Mouse (Mus musculus) testis, postnatal 10 days (tissue): Measurements from ENCODE around the gene Tmem107.

ENCODE experiments used
- DNase-seq: peaks from one replicate; pipeline ENCODE4 v3.0.0; 2021; ENCODE audit warnings: low spot score

The Tmem107 gene

GRCm38 (mm10) chr11:69059357-69059974 lies 11.1 kb upstream of the Tmem107 start, which contains the start of gene Borcs6:
TSS of gene Borcs6 (plus strand) at chr11:69059717.
- DNase-seq: peak; percentile 94

GRCm38 (mm10) chr11:69059975-69060411 lies 10.6 kb upstream of the Tmem107 start:
- DNase-seq: peak; percentile 80

DNA sequence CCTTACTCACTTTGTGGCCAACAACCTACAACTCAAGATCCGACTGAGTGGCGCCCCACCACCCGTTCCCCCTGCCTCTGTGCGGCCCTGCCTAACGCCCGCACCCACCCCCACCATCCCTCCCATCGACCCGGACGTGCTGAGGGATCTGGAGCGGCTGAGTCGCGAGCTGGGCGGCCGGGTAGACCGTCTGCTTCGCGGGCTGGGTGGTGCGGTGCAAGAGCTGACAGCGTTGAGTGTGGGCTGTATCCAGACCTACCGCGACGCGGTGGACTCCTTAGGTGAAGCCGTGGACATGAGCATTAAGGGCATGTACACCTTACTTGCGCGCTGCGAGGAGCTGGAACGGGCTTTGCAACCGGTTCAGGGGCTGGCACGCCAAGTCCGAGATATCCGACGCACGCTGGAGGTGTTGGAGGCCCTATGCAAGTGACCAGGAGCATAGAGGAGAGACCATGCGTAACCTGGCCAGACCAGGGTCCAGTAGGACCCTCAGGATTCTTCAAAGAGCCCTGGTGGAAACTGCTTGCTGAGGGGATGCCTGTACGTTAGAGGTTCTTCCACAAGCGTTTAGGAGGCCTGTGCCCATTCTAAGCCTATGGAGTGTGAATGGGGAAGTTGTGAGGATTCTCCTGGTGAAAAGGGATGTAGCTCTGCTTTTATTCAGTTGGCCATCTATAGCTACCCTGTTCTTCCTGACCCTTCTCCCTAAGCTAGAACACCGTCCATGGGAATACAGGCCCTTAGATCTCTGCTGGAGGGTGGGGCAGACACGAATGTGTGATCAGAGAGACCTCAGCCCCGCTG lies 10.0 kb upstream of the Tmem107 start:
- DNase-seq: peak; percentile 66

DNA sequence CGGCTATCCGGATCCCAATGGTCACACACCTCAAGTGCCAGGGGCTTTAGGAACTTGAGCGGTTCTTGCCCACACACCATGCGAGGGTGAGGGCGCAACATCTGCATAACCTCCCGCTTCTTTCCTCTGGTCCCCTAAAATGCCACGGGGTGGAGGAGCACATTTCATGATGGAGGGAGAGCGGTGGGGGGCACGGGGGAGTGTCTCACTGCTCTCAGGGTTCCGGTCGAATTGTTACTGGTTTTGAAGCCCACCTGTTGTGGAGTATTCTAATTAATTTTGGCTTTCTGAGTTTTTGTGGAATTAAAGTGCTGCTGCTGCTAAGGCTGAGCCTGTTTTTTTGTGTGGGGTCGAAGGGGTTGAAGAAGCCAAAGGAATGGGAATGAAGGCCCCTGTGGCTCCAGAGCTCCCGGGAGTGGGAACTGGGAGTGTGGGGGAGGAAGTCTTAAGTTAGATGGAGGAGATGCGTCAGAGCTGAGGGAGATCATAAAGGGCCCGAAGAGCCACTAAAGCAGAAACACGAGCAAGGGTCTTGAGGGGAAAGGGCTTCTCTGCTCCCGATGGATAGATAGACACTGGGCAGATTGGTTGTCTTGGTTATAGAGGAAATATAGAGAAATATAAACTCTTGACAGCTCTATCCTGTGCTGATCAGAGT lies 9.2 kb upstream of the Tmem107 start:
- no peak for DNase-seq

DNA sequence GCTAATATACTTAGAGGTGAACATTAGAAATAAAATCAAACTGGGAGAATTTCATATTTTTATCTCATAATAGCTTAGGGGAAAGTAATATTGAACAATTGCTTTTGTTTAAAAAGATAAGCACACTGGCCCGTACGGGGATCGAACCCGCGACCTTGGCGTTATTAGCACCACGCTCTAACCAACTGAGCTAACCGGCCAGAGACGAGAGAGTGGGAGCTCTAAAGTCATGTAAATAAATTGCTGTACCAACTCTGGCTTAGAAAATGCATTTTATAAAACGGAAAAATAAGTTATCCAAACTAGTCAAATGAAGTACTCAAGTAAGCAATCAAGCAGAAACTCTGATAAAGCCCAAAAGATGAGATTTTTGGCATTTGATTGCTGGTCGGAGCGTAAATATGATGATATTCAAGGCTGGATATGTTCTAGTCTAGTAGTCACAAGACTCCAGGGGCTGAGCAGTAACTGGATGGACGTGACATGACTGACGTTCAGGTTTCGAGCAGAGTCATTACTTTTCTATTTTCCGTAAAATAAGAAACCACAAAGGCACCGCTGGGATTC lies 8.3 kb upstream of the Tmem107 start:
- peak; percentile 81 for DNase-seq

DNA sequence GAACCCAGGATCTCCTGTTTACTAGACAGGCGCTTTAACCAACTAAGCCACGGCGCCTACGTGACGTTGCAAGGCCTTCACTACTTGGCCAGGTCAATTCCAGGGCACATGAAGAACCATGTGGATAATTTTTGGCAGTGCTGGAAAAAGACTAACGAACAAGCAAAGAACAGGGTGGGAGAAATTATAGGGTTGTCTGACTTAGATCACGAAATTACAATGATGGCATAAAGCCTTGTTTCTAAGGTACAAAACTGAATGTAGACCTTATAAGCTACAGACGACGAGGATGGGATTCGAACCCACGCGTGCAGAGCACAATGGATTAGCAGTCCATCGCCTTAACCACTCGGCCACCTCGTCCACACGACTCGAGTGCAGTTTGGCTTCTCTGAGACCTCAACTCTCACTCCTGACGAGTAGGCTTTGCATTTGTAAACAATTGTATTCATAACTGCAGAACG lies 7.8 kb upstream of the Tmem107 start:
- peak; percentile 96 for DNase-seq

- DNase-seq: peak; percentile 94
These were observed 7.0 kb upstream of the Tmem107 start for GRCm38 (mm10) chr11:69063413-69064201.

DNA sequence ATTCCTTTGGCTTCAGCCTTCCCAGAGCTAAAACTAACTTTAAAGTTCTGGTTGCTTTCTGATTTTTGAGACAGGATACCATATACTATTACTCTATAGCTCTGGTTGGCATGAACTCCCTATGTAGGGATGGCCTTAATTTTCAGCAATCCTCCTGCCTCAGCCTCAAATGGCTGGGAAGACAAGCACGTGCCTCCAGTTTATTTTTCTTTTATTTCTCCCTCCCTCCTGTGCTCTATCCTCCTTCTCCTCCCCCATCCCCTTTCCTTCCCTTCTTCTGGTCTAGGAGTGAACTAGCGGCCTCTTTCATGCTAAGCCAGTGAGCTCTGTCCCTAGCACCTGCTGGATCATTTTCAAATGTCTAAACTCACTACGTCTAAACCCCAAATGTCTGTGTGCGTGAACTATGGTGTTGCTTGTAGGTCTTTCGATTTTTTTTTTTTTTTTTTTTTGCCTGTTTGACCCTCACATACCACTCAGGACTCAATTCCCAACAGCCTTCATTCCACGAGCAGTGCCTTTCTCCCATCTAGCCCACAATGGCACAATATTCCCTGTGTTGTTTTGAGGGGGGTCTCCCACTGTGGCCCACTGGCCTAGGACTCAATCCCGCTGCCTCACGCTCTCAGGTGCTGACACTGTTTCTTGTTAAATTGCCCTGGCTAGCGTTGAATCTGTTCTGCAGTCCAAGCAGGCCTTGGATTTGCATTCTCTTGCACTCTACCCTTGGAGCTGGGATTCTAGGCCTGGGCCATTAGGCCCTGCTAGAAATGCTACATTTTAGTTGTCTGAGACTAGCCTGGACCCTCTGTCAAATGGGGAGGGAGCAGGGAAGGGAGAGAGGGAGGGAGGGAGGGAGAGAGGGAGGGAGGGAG lies 6.1 kb upstream of the Tmem107 start:
- DNase-seq: no peak

GRCm38 (mm10) chr11:69065394-69065925 lies 5.1 kb upstream of the Tmem107 start:
- no peak for DNase-seq

GRCm38 (mm10) chr11:69066163-69066861 lies 4.3 kb upstream of the Tmem107 start:
- no peak for DNase-seq

- peak; percentile 91 for DNase-seq
These were observed 3.6 kb upstream of the Tmem107 start for GRCm38 (mm10) chr11:69066956-69067355.

DNA sequence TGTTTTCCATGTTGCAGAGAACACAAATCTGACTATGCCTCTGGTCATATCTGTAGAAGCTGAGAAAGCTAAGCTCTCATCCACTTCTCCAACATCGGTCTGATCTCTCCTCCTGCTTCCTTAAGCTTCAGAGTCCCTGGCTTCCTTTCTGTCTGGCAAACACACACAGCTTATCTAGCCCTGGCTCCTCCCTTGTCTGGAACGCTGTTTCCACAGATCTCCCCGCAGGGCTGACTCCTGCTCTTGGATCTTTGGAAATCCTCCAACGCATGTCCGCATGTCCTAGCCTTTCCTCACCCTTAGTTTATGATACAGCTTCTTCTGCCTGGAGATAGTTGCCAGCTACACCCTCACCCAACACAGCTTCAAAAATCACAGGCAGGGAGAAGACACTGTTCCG lies 3.0 kb upstream of the Tmem107 start:
- DNase-seq: no peak

DNA sequence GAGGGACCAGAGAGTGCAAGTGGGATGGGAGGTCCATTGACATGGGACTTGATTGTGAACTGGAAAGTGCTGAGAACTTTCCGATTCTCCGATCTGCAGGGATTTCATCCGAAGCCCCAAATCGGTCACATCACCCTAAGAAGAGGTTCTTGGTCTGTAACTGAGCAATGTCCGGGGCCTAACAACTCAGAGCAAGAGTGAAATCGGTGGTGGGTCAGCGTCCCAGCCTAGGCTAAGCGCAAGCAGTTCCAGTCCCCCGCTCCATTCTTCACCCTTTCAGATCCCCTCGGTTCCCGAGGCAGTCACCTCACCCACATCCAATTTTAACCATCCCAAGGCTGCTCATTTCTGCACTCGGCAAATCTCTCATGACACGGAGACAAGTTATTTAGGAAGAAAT lies 513 bp upstream of the Tmem107 start:
- no peak for DNase-seq

DNA sequence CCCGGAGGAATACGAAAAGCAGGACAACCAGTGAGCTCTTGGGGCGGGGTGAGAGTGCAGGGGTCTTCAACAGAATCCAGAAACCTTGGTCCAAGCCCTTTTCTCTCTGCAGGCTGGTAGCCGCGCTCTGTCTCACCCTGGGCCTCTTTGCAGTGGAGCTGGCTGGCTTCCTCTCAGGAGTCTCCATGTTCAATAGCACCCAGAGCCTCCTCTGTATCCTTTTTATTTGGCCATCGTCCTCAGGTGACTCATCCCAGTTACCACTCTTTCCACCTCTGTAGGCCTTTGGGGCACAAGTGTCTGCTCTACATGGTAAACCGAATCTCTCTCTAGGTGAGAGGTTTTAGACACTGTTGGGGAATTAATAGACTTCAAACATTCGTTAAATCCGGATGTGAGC lies 656 bp downstream of the Tmem107 start:
- DNase-seq: no peak

DNA sequence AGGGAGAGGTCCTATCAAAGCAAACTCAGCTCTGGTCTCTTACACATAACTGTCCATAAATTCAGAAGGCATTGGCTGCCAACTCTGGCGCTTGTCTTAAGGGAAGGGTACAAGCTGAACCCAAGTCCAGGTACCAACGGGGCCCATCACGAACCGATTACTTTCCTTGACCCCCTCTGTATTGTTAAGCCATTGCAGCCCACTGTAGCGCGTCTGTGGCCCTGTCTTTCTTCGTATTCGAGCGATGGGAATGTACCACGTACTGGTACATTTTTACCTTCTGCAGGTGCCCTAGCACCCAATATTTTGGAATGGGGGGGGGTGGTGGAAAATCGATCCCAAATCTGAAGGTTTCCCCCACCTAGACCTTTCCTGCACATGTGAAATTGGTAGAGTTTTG lies 1.6 kb downstream of the Tmem107 start:
- no peak for DNase-seq

GRCm38 (mm10) chr11:69072666-69073064 lies 2.1 kb downstream of the Tmem107 start:
- DNase-seq: no peak

DNA sequence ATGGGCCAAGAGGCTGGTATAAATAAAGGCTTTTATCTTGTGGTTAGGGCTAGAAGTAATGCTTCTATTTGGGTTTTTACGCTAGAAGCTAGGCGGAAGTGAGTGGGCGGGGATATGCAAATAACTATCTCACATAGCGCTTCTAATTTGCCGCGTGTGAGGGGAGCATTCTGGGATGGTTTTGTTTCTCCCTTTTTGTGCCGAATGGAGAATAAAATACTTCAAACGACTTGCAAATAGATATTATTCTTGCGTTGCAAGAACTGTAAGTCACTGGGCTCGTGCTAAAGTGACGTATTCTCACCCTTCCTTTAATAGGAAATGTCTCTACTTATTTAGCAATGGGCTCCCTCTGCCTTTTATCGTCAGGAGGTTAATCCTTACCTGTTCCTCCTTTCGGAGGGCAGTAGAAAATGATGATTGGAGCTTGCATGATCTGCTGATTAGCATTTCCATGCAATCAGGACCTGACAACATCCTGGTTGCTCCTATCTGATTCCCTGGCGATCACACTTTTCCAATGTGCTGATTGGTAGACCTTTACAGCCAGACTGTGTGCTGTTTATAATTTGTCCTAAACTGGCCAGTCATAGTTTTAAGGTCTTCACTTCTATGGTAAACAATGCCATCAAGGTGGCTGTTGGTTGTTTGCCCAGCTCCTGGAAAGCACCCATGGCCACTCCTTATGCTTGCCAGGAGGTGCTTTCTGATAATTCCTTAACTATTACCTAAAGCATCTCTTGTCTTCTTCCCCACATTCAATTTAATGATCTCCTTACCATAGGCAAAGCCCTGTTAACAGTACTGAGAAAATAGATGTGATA lies 2.7 kb downstream of the Tmem107 start:
- DNase-seq: peak; percentile 80

DNA sequence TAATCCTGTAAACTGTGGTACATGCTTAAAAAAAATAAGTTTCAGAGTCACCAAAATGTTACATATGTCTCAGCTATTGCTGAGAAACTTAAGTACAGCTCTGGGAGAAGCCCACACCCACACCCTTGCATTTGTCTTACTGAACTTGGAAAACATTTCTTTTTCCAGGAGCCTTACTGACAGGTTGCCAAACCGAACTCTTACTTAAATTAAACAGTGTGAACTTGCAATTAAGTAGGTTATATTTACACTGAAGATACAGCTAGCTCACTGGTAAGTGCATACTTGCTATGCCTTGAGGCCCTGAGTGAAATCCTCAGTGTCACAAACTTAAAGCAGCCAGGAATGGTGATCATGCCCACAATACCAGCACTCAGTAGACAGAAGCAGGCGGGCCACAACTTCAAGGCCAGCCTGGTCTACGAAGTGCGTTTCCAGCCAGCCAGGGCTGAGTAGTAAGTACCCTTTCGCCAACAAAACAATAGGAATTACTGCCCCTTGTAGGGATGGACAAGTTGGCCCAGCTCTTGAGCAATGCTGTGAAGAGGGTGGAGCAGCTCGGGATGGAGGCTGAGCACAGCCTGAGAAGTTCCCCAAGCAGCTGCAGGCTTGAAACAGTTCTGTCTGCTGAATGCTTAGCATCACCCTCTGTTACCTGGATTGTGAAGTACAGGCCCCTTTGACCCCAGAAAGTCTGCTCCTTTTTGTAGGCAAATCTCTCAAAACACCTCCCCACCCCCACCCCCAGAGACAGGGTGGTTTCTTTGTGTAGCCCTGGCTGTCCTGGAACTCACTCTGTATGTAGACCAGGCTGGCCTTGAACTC lies 3.6 kb downstream of the Tmem107 start:
- no peak for DNase-seq
